Mouse (Mus musculus) embryonic fibroblast, embryonic 13.5 days (primary cell): ENCODE data around the gene Pde8b. TPM values are rescaled to one million over a fixed set of nuclear protein-coding genes. Genes with fewer than 3 reads are reported as not detected.

ENCODE experiments used
- H3K27ac ChIP-seq: 2 replicates; pipeline ENCODE4 v1.5.1; 2012; ENCODE audit warnings: low read length, control low read depth, inconsistent platforms; ENCODE audit not compliant: insufficient read depth
- H3K4me1 ChIP-seq: 2 replicates; pipeline ENCODE4 v1.6.1; 2011; ENCODE audit warnings: low read length; ENCODE audit not compliant: control insufficient read depth, insufficient read depth
- H3K4me3 ChIP-seq: 2 replicates; pipeline ENCODE4 v1.5.1; 2011; ENCODE audit warnings: mild to moderate bottlenecking, control low read depth, low read length; ENCODE audit not compliant: insufficient read depth
- CTCF ChIP-seq: IDR thresholded peaks from 2 replicates; pipeline ENCODE4 v1.5.1; 2011; ENCODE audit warnings: mild to moderate bottlenecking, control low read depth, low read length, moderate library complexity, borderline replicate concordance; ENCODE audit not compliant: insufficient read depth
- POLR2A ChIP-seq: IDR thresholded peaks from 2 replicates; pipeline ENCODE4 v1.6.1; 2011; ENCODE audit warnings: low read depth, mild to moderate bottlenecking, control low read depth, low read length, moderate library complexity
- polyA plus RNA-seq: library from polyadenylated mRNA; stranded (reverse); fragments of >200 nt; gene quantifications from 2 replicates; pipeline ENCODE4 v1.2.4, GENCODE M21; 2011; ENCODE audit warnings: low read depth; ENCODE audit not compliant: missing spikeins, insufficient read length

The Pde8b gene
- polyA plus RNA-seq, 1 experiment, result 21.7 TPM

GRCm38 (mm10) chr13:95040140-95040738 is 209.9 kb downstream of the Pde8b start:
- TF ChIP-seq POLR2A (no peak), CTCF (no peak)
- Histone ChIP-seq H3K27ac (no peak overlapping the region), H3K4me3 (no peak overlapping the region), H3K4me1 (peaks cover 2% of the 10 kb centered on the region)

GRCm38 (mm10) chr13:95038200-95038599 is 211.9 kb downstream of the Pde8b start:
- TF ChIP-seq POLR2A, result no peak
- TF ChIP-seq CTCF, result no peak
- peaks cover 2% of the 10 kb centered on the region for H3K4me1 ChIP-seq
- H3K27ac ChIP-seq, result no peak overlapping the region
- no peak overlapping the region for H3K4me3 ChIP-seq

GRCm38 (mm10) chr13:95034715-95035114 is 215.4 kb downstream of the Pde8b start:
- peaks cover 2% of the 10 kb centered on the region for H3K4me1 ChIP-seq
- H3K27ac ChIP-seq, result no peak overlapping the region
- no peak overlapping the region for H3K4me3 ChIP-seq
- TF ChIP-seq POLR2A, result no peak
- no peak for TF ChIP-seq CTCF

GRCm38 (mm10) chr13:95034094-95034493 is 216.0 kb downstream of the Pde8b start:
- Histone ChIP-seq H3K27ac (no peak overlapping the region), H3K4me3 (no peak overlapping the region), H3K4me1 (peaks cover 2% of the 10 kb centered on the region)
- TF ChIP-seq CTCF (no peak), POLR2A (no peak)

GRCm38 (mm10) chr13:95032973-95033372 is 217.2 kb downstream of the Pde8b start:
- Histone ChIP-seq H3K4me1 (no peaks in the 10 kb centered on the region), H3K4me3 (no peak overlapping the region), H3K27ac (no peak overlapping the region)
- TF ChIP-seq CTCF, result no peak
- no peak for TF ChIP-seq POLR2A

- no peak for TF ChIP-seq POLR2A
- TF ChIP-seq CTCF, result no peak
- Histone ChIP-seq H3K4me1 (no peaks in the 10 kb centered on the region), H3K4me3 (no peak overlapping the region), H3K27ac (no peak overlapping the region)
These were observed 217.9 kb downstream of the Pde8b start for GRCm38 (mm10) chr13:95032127-95032831.

GRCm38 (mm10) chr13:95030828-95031227 is 219.3 kb downstream of the Pde8b start:
- no peaks in the 10 kb centered on the region for H3K4me1 ChIP-seq
- no peak overlapping the region for H3K27ac ChIP-seq
- TF ChIP-seq POLR2A (no peak), CTCF (no peak)
- H3K4me3 ChIP-seq, result no peak overlapping the region

GRCm38 (mm10) chr13:95020216-95020615 is 229.9 kb downstream of the Pde8b start:
- no peak overlapping the region for H3K27ac ChIP-seq
- H3K4me3 ChIP-seq, result no peak overlapping the region
- TF ChIP-seq CTCF (no peak), POLR2A (no peak)
- H3K4me1 ChIP-seq, result no peaks in the 10 kb centered on the region

GRCm38 (mm10) chr13:95019345-95019744 is 230.8 kb downstream of the Pde8b start:
- Histone ChIP-seq H3K4me1 (no peaks in the 10 kb centered on the region), H3K27ac (no peak overlapping the region), H3K4me3 (no peak overlapping the region)
- no peak for TF ChIP-seq POLR2A
- no peak for TF ChIP-seq CTCF

- peak; percentile 56 for TF ChIP-seq CTCF
- TF ChIP-seq POLR2A, result no peak
- H3K27ac ChIP-seq, result no peak overlapping the region
These were observed 232.2 kb downstream of the Pde8b start for GRCm38 (mm10) chr13:95017916-95018315.

GRCm38 (mm10) chr13:95017278-95017677 is 232.9 kb downstream of the Pde8b start:
- Histone ChIP-seq H3K4me1 (no peaks in the 10 kb centered on the region), H3K4me3 (no peak overlapping the region), H3K27ac (no peak overlapping the region)
- TF ChIP-seq CTCF (no peak), POLR2A (no peak)

More at GRCm38 (mm10) chr13:95017916-95018315, 232.2 kb downstream of the Pde8b start:
- Histone ChIP-seq H3K4me3 (no peak overlapping the region), H3K4me1 (no peaks in the 10 kb centered on the region)
